Mouse (Mus musculus) right cerebral cortex, postnatal 4 days (tissue): ENCODE measurements around the gene Psma7.

Source experiments
- DNase-seq: peaks from one replicate; pipeline ENCODE4 v3.0.0-alpha.2; 2022

Psma7 gene

DNA sequence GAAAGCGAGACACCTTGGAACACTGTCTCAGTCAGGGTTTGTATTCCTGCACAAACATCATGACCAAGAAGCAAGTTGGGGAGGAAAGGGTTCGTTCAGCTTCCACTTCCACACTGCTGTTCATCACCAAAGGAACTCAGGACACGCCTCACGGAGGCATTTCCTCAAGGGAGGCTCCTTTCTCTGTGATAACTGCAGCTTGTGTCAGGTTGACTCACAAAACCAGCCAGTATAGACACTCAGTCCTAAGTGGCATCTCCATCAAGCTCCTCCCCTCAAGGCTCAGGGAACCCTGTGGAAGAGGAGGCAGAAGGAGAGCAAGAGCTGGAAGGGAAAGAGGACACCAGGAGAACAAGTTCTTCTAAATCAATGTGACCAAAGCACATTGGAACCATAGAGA, 43.8 kb downstream of the Psma7 start:
- DNase-seq = no peak

DNA sequence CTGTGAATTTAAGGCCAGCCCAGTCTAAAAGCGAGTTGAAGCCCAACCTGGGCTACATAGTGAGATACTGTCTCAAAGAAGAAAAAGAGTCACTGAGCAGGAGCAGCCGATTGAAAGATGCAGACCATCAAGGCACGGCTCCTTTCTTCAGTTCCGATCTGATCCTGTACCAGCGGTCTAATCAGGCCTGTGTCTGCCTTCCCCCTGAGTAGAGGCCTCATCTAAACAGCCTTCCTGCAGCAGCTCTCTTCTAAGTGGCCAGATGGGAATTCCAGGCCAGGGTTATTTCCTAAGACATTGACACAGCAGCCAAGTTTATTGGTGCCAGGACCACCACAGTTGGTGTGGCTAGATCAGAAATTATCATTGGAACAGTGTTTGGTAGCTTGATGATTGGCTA, 49.2 kb downstream of the Psma7 start:
- DNase-seq = no peak

DNA sequence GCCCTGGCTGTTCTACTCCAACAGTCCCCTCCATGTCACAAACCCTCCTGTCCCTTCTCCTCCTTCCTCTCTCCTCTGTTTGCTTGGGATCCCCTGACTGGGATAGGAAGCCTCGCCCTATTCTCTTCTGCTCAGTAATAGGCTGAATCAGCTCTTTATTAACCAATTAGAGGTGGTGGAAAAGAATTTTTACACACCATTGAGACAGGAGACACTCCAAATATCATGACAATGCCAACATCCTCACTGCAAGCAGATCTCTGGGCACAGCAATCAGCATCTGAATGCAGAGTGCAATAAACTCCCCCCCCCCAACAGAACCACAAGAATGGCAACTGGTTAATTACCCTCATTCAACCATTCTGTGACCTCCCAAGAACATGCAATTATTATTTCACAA, 53.1 kb downstream of the Psma7 start:
- no peak for DNase-seq

DNA sequence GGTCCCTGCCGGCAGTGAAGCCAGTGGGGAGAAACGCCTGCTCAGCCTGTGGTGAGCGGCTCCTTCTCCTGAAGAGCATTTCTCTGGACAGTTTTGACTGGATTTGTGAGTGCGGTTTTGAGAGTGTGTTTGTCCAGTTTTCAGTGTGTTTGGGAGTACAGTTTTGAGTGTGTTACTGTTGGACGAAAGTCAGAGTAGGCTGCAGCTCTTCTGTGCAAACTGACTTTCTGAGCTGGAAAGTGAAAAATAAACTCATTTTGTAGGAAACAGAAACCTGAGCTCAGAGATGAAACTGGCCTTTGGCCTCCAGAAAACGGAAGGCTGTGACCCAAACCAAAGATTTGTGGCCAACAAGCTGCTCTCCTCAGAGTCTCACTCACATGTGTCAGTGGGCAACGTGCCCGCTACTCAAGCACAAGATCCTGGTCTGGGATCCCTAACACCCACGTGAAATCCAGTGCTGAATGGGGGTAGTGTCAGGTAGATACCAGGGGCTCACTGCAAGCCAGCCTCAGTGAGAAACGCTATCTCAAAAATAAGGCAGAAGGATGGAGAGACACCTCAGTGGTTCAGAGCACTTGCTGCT, 55.7 kb downstream of the Psma7 start:
- DNase-seq = no peak
